Mouse (Mus musculus): ENCODE results near the gene Rab20.

DNA sequence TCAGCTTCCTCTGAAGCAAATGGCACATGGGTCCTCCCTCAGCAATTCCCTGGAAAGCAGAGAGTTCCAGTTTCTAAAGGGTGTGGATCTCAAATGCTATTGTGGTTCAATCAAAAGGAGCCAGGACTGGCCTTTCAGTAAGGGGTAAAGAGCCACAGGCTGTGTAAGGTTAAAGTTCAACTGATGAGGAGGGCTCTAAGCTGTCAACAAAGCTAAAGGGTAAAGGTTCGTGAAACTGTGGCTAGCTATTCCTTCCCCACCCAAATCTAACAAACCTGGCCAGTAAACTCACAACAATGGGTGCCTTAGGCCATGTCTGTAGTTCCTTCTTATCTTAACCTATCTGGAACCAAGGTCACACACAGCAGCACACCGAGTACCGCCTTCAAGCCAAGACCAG is 3.4 kb upstream of the Rab20 start:
- TF ChIP-seq CTCF (IDR thresholded peaks at IDR 0.05; ENCODE audit: extremely low read depth, insufficient read depth, low read length) (no peak), POLR2A (IDR thresholded peaks at IDR 0.05; ENCODE audit: extremely low read depth, insufficient read depth, low read length) (no peak)
